Mouse (Mus musculus) cortical plate, adult 2 months (tissue): ENCODE data around the gene Cog8.

Experiments
- CTCF ChIP-seq: fragments of 200-500 bp; IDR thresholded peaks from 2 replicates; pipeline ENCODE4 v1.5.1; 2011; ENCODE audit warnings: mild to moderate bottlenecking, control low read depth, low read length; ENCODE audit not compliant: insufficient read depth; ENCODE audit errors: extremely low read depth
- POLR2A ChIP-seq: fragments of 200-500 bp; IDR thresholded peaks from 2 replicates; pipeline ENCODE4 v1.6.1; 2011; ENCODE audit warnings: mild to moderate bottlenecking, low read length, control low read depth; ENCODE audit not compliant: insufficient read depth; ENCODE audit errors: extremely low read depth

DNA sequence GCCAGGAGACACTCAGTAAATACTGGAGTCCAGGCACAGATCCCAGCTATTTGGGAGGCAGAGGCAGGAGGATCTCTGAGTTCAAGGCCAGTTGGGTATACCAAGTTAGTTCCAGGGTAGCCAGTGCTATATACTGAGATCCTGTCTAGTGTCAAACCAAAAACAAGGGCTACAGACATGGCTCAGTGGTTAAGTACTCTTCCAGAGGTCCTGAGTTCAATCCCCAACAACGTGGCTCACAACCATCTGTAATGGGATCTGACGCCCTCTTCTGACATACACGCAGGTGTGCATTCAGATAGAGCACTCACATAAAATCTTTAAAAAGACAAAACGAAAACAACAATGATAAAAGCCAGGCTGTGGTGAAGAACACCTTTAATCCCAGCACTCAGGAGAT is 7.0 kb downstream of the Cog8 start:
- TF ChIP-seq CTCF (no peak), POLR2A (no peak)
